Comparison of ENCODE assay signal across 14 mouse cellular contexts in the genomic region with DNA sequence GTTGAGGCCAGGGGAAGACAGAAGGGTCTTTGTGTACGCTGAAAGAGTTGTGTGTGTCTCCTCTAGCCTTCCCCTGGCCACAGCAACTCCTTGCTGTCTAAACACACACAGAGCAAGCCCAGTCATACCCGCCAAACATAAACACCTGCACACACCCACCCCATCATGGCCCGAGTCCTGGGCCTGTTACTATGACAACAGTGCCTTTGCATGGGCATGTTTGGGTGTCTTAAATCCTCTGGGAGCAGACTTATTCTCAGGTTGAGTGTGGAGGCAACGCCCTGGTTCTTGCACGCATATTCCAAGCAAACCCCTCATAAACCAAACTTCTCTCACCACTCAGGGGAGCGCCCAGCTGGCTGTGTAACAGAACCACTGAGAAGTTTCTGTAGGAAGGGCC.
A peak's percentile ranks its signal among the peaks of the same experiment; 100 is the strongest.
DNase-seq lines count a peak whose midpoint lies in the region; ATAC-seq and TF ChIP-seq lines count a peak whose summit lies in the region.
"Had no signal": no experiment of that assay in that cellular context is flagged by ENCODE, and none has a peak within 500 bp of the region (broad histone marks: within the 10 kb centered on the region; RNA-seq: fewer than 3 reads in every experiment).

No protein-coding gene starts in this region.

- no peaks in the 10 kb centered on the region for H3K36me3 ChIP-seq in midbrain, embryonic 16.5 days (ENCODE audit: control insufficient read depth, insufficient read depth, low read length)
- H3K36me3 ChIP-seq in midbrain, embryonic 13.5 days: no peaks in the 10 kb centered on the region
- H3K36me3 ChIP-seq in limb, embryonic 13.5 days: no peaks in the 10 kb centered on the region
- H3K36me3 ChIP-seq: midbrain, embryonic 15.5 days had no signal

- TF ChIP-seq POLR2A in brain, embryonic 14.5 days (IDR thresholded peaks at IDR 0.05; ENCODE audit: borderline replicate concordance, extremely low read depth, insufficient read depth, insufficient read length, poor library complexity, severe bottlenecking): no peak

- H3K9ac ChIP-seq in midbrain, embryonic 16.5 days (ENCODE audit: low read depth, low read length): no peak overlapping the region
- H3K9ac ChIP-seq in midbrain, embryonic 13.5 days (replicated peaks): no peak overlapping the region
- H3K9ac ChIP-seq in limb, embryonic 13.5 days: no peak overlapping the region
- H3K9ac ChIP-seq: midbrain, embryonic 15.5 days had no signal

- no peak overlapping the region for H3K4me2 ChIP-seq in midbrain, embryonic 16.5 days (ENCODE audit: low read length)
- H3K4me2 ChIP-seq in midbrain, embryonic 13.5 days (replicated peaks): no peak overlapping the region
- H3K4me2 ChIP-seq in limb, embryonic 13.5 days (replicated peaks): 0 out of 2 replicates have a peak overlapping the region, but pooled peaks have one; percentile 11
- H3K4me2 ChIP-seq: liver, embryonic 11.5 days; midbrain, embryonic 15.5 days had no signal

- no peaks in the 10 kb centered on the region for H3K9me3 ChIP-seq in midbrain, embryonic 16.5 days (replicated peaks; ENCODE audit: control insufficient read depth, low read length, poor library complexity, severe bottlenecking)
- no peaks in the 10 kb centered on the region for H3K9me3 ChIP-seq in midbrain, embryonic 13.5 days
- no peaks in the 10 kb centered on the region for H3K9me3 ChIP-seq in limb, embryonic 13.5 days
- H3K9me3 ChIP-seq: midbrain, embryonic 15.5 days had no signal

- peaks cover 4% of the 10 kb centered on the region; the same call in 1 of the 2 replicates for H3K4me1 ChIP-seq in midbrain, embryonic 16.5 days (ENCODE audit: control insufficient read depth, insufficient read depth, low read length)
- H3K4me1 ChIP-seq in midbrain, embryonic 13.5 days (replicated peaks): peaks cover 14% of the 10 kb centered on the region
- peaks cover 28% of the 10 kb centered on the region for H3K4me1 ChIP-seq in limb, embryonic 13.5 days

- no peaks in the 10 kb centered on the region for H3K27me3 ChIP-seq in midbrain, embryonic 16.5 days (ENCODE audit: control insufficient read depth, insufficient read depth, low read depth, low read length)
- H3K27me3 ChIP-seq in midbrain, embryonic 13.5 days: no peaks in the 10 kb centered on the region
- H3K27me3 ChIP-seq in limb, embryonic 13.5 days: no peaks in the 10 kb centered on the region
- H3K27me3 ChIP-seq: midbrain, embryonic 15.5 days had no signal

- no peak for DNase-seq in frontal cortex, postnatal 14 days (ENCODE audit: low spot score in 2 of 2)
- DNase-seq in brain, embryonic 14.5 days (ENCODE audit: low read depth): peak; percentile 27
- DNase-seq in adrenal gland, postnatal 25 days: no peak
- DNase-seq in gastrocnemius, adult 18-20 months (ENCODE audit: low spot score): no peak
- DNase-seq: heart, adult 2 months; kidney, adult 18-20 months; lung, postnatal 10 days had no signal

- H3K4me3 ChIP-seq in midbrain, embryonic 16.5 days (ENCODE audit: low read depth, low read length): no peak overlapping the region
- no peak overlapping the region for H3K4me3 ChIP-seq in midbrain, embryonic 13.5 days (replicated peaks)
- no peak overlapping the region for H3K4me3 ChIP-seq in limb, embryonic 13.5 days
- H3K4me3 ChIP-seq: heart, adult 2 months; midbrain, embryonic 15.5 days had no signal

- H3K27ac ChIP-seq in midbrain, embryonic 16.5 days (ENCODE audit: low read length): no peak overlapping the region
- no peak overlapping the region for H3K27ac ChIP-seq in midbrain, embryonic 13.5 days
- H3K27ac ChIP-seq in limb, embryonic 13.5 days: peak overlapping the region; percentile 88
- H3K27ac ChIP-seq: heart, adult 2 months; midbrain, embryonic 15.5 days had no signal

- 67% methylated on average over 6 of the region's 6 CpGs for WGBS in midbrain, embryonic 16.5 days
- WGBS in midbrain, embryonic 13.5 days: 74% methylated on average over 6 of the region's 6 CpGs
- 34% methylated on average over 6 of the region's 6 CpGs for WGBS in limb, embryonic 13.5 days

- peak; percentile 76 for ATAC-seq in frontal cortex, adult (ENCODE audit: low TSS enrichment)
- ATAC-seq in midbrain, embryonic 16.5 days: 0 out of 2 replicates have a peak, but pooled peaks have one; percentile 17
- ATAC-seq in midbrain, embryonic 13.5 days: no peak
- ATAC-seq in limb, embryonic 13.5 days (ENCODE audit: low FRiP score, low read depth): peak; percentile 81
- ATAC-seq: forebrain, embryonic 16.5 days; midbrain, embryonic 15.5 days had no signal

- TF ChIP-seq CTCF in brain, embryonic 14.5 days (IDR thresholded peaks at IDR 0.05; ENCODE audit: borderline replicate concordance, extremely low read depth, insufficient read depth, insufficient read length): no peak
